Mouse (Mus musculus) thymus, adult 2 months (tissue): ENCODE data around the gene Cttnbp2. TPM values are rescaled to one million over a fixed set of nuclear protein-coding genes. Genes with fewer than 3 reads are reported as not detected.

ENCODE experiments used
- DNase-seq: peaks from one replicate; pipeline ENCODE4 v3.0.0; 2021
- H3K27ac ChIP-seq: fragments of 200-500 bp; 2 replicates; pipeline ENCODE4 v1.5.1; 2012; ENCODE audit warnings: low read length, control low read depth; ENCODE audit not compliant: control insufficient read depth, insufficient read depth
- H3K27me3 ChIP-seq: fragments of 200-500 bp; 2 replicates; pipeline ENCODE4 v1.6.1; 2012; ENCODE audit warnings: mild to moderate bottlenecking, low read length, moderate library complexity, mixed read lengths; ENCODE audit not compliant: control insufficient read depth, insufficient read depth
- H3K36me3 ChIP-seq: fragments of 200-500 bp; 2 replicates; pipeline ENCODE4 v1.6.1; 2012; ENCODE audit warnings: mild to moderate bottlenecking, low read length, moderate library complexity; ENCODE audit not compliant: control insufficient read depth, insufficient read depth
- H3K4me1 ChIP-seq: fragments of 200-500 bp; replicated peaks from 2 replicates; pipeline ENCODE4 v1.6.1; 2012; ENCODE audit warnings: low read length; ENCODE audit not compliant: control insufficient read depth, insufficient read depth
- H3K4me3 ChIP-seq: fragments of 200-500 bp; 2 replicates; pipeline ENCODE4 v1.5.1; 2012; ENCODE audit warnings: mild to moderate bottlenecking, low read length, control low read depth, moderate library complexity; ENCODE audit not compliant: control insufficient read depth, insufficient read depth
- CTCF ChIP-seq: fragments of 200-500 bp; IDR thresholded peaks from 2 replicates; pipeline ENCODE4 v1.5.1; 2012; ENCODE audit warnings: mild to moderate bottlenecking, control low read depth, low read length, moderate library complexity, borderline replicate concordance; ENCODE audit not compliant: control insufficient read depth, poor library complexity, insufficient read depth; ENCODE audit errors: extremely low read depth
- POLR2A ChIP-seq: fragments of 200-500 bp; IDR thresholded peaks from 2 replicates; pipeline ENCODE4 v1.6.1; 2012; ENCODE audit warnings: mild to moderate bottlenecking, low read length, control low read depth, moderate library complexity; ENCODE audit not compliant: control insufficient read depth, poor library complexity, insufficient read depth; ENCODE audit errors: extremely low read depth
- WGBS: fragments of 180-500 bp; shearing (Covaris S2); methylation state at CpG from one replicate; pipeline ENCODE4 v1.1.7; 2018; 5-methylcytosine and 5-hydroxymethylcytosine counted together
- polyA plus RNA-seq: library from polyadenylated mRNA; depleted of rRNA; stranded (reverse); fragments of >200 nt; gene quantifications from 2 replicates; pipeline ENCODE4 v1.2.3, GENCODE M21; 2012

Cttnbp2 gene
- polyA plus RNA-seq, 1 experiment, result 0.49 TPM

GRCm38 (mm10) chr6:18424822-18425221 is 89.8 kb downstream of the Cttnbp2 start:
- WGBS, result 96% methylated on average over 6 of the region's 6 CpGs

GRCm38 (mm10) chr6:18424367-18424766 is 90.3 kb downstream of the Cttnbp2 start:
- H3K36me3 ChIP-seq, result no peaks in the 10 kb centered on the region
- H3K4me3 ChIP-seq, result no peak overlapping the region
- DNase-seq, result no peak
- TF ChIP-seq POLR2A (no peak), CTCF (no peak)
- WGBS, result 73% methylated on average over 3 of the region's 3 CpGs
- H3K27me3 ChIP-seq, result no peaks in the 10 kb centered on the region
- no peaks in the 10 kb centered on the region for H3K4me1 ChIP-seq
- H3K27ac ChIP-seq, result no peak overlapping the region

More at GRCm38 (mm10) chr6:18424822-18425221, 89.8 kb downstream of the Cttnbp2 start:
- Histone ChIP-seq H3K27me3 (no peaks in the 10 kb centered on the region), H3K27ac (no peak overlapping the region), H3K4me3 (no peak overlapping the region), H3K4me1 (no peaks in the 10 kb centered on the region), H3K36me3 (no peaks in the 10 kb centered on the region)
- TF ChIP-seq POLR2A, result no peak
- TF ChIP-seq CTCF, result no peak
- no peak for DNase-seq

GRCm38 (mm10) chr6:18423112-18423511 is 91.5 kb downstream of the Cttnbp2 start:
- DNase-seq, result no peak
- H3K4me3 ChIP-seq, result no peak overlapping the region
- TF ChIP-seq POLR2A (no peak), CTCF (no peak)
- H3K27me3 ChIP-seq, result no peaks in the 10 kb centered on the region
- whole genome bisulfite sequencing, result 87% methylated on average over 6 of the region's 6 CpGs
- H3K36me3 ChIP-seq, result no peaks in the 10 kb centered on the region
- H3K27ac ChIP-seq, result no peak overlapping the region
- H3K4me1 ChIP-seq, result no peaks in the 10 kb centered on the region

GRCm38 (mm10) chr6:18421561-18421960 is 93.1 kb downstream of the Cttnbp2 start:
- TF ChIP-seq CTCF (no peak), POLR2A (no peak)
- Histone ChIP-seq H3K27ac (no peak overlapping the region), H3K36me3 (no peaks in the 10 kb centered on the region), H3K27me3 (no peaks in the 10 kb centered on the region), H3K4me3 (no peak overlapping the region), H3K4me1 (no peaks in the 10 kb centered on the region)
- no peak for DNase-seq
- 72% methylated on average over 2 of the region's 2 CpGs for WGBS

GRCm38 (mm10) chr6:18420660-18421059 is 94.0 kb downstream of the Cttnbp2 start:
- 89% methylated on average over 9 of the region's 9 CpGs for WGBS

GRCm38 (mm10) chr6:18417866-18418454 is 96.7 kb downstream of the Cttnbp2 start:
- Histone ChIP-seq H3K27me3 (no peaks in the 10 kb centered on the region), H3K4me1 (no peaks in the 10 kb centered on the region), H3K27ac (no peak overlapping the region), H3K36me3 (no peaks in the 10 kb centered on the region), H3K4me3 (no peak overlapping the region)
- no peak for DNase-seq
- TF ChIP-seq CTCF (no peak), POLR2A (no peak)
- WGBS, result 55% methylated on average over 6 of the region's 6 CpGs

More at GRCm38 (mm10) chr6:18420660-18421059, 94.0 kb downstream of the Cttnbp2 start:
- no peak overlapping the region for H3K4me3 ChIP-seq
- no peak overlapping the region for H3K27ac ChIP-seq
- H3K36me3 ChIP-seq, result no peaks in the 10 kb centered on the region
- DNase-seq, result no peak
- no peaks in the 10 kb centered on the region for H3K27me3 ChIP-seq
- TF ChIP-seq POLR2A, result no peak
- no peak for TF ChIP-seq CTCF
- no peaks in the 10 kb centered on the region for H3K4me1 ChIP-seq

- DNase-seq, result no peak
- Histone ChIP-seq H3K4me3 (no peak overlapping the region), H3K36me3 (no peaks in the 10 kb centered on the region), H3K27ac (no peak overlapping the region), H3K4me1 (no peaks in the 10 kb centered on the region), H3K27me3 (no peaks in the 10 kb centered on the region)
- 85% methylated on average over 4 of the region's 4 CpGs for WGBS
- TF ChIP-seq POLR2A (no peak), CTCF (no peak)
Measured at GRCm38 (mm10) chr6:18415961-18416360, 98.7 kb downstream of the Cttnbp2 start.
